Mouse (Mus musculus) heart, postnatal 0 days (tissue): ENCODE results near the gene 1700016D06Rik. TPM values are rescaled to one million over a fixed set of nuclear protein-coding genes. Genes with fewer than 3 reads are reported as not detected.
A peak's percentile ranks its signal among the peaks of the same experiment; 100 is the strongest.

Source experiments
- ATAC-seq: fragments of 200-750 bp; cut with Nextera tagmentation; 2 replicates; pipeline ENCODE4 v1.8.0; 2017; ENCODE audit warnings: low read depth, moderate number of reproducible peaks, moderate library complexity; ENCODE audit not compliant: insufficient read depth
- DNase-seq: peaks from one replicate; pipeline ENCODE4 v3.0.0-alpha.2; 2016; ENCODE audit warnings: low spot score
- H3K27ac ChIP-seq: fragments of 300-500 bp; sonication (generic); 2 replicates; pipeline ENCODE4 v1.5.1; 2014; ENCODE audit warnings: low read depth, mild to moderate bottlenecking
- H3K27me3 ChIP-seq: fragments of 300-500 bp; sonication (generic); 2 replicates; pipeline ENCODE4 v1.6.1; 2014; ENCODE audit warnings: low read length, mixed read lengths; ENCODE audit not compliant: control insufficient read depth, insufficient read depth
- H3K36me3 ChIP-seq: fragments of 300-500 bp; sonication (generic); replicated peaks from 2 replicates; pipeline ENCODE4 v1.6.1; 2014; ENCODE audit warnings: low read length, mixed read lengths; ENCODE audit not compliant: control insufficient read depth, insufficient read depth
- H3K4me1 ChIP-seq: fragments of 300-500 bp; sonication (generic); 2 replicates; pipeline ENCODE4 v1.6.1; 2014; ENCODE audit warnings: antibody characterized with exemption; ENCODE audit not compliant: control insufficient read depth, insufficient read depth
- H3K4me2 ChIP-seq: fragments of 300-500 bp; sonication (generic); 2 replicates; pipeline ENCODE4 v1.6.1; 2014; ENCODE audit warnings: low read depth, mild to moderate bottlenecking, low read length, moderate library complexity
- H3K4me3 ChIP-seq: fragments of 300-500 bp; sonication (generic); 2 replicates; pipeline ENCODE4 v1.5.1; 2014; ENCODE audit warnings: low read depth, low read length
- H3K9ac ChIP-seq: fragments of 300-500 bp; sonication (generic); replicated peaks from 2 replicates; pipeline ENCODE4 v1.6.1; 2014; ENCODE audit warnings: low read depth, low read length, mixed read lengths
- H3K9me3 ChIP-seq: fragments of 300-500 bp; sonication (generic); replicated peaks from 2 replicates; pipeline ENCODE4 v1.6.1; 2016; ENCODE audit warnings: low read length; ENCODE audit not compliant: control insufficient read depth
- CTCF ChIP-seq: IDR thresholded peaks from 2 replicates; pipeline ENCODE4 v1.5.1; 2016; ENCODE audit warnings: antibody characterized with exemption, control low read depth, low read depth
- EP300 ChIP-seq: IDR thresholded peaks from 2 replicates; pipeline ENCODE4 v1.6.1; 2016; ENCODE audit warnings: antibody characterized with exemption, low read depth
- WGBS: fragments of 180-500 bp; shearing (Covaris S2); extraction: QIAGEN DNeasy Blood & Tissue Kit; methylation state at CpG from one replicate; pipeline ENCODE4 v1.1.7; 2014; 5-methylcytosine and 5-hydroxymethylcytosine counted together
- polyA plus RNA-seq: library from polyadenylated mRNA; unstranded; fragments of >200 nt; fragmentation: Nextera tagmentation; extraction: Ambion mirVana; gene quantifications from 2 replicates; pipeline ENCODE4 v1.2.1, GENCODE M21; 2015
- total RNA-seq: library from RNA; depleted of rRNA; stranded (reverse); fragments of >200 nt; gene quantifications from 2 replicates; pipeline ENCODE4 v1.2.3, GENCODE M21; 2014; ENCODE audit warnings: low replicate concordance

The 1700016D06Rik gene
- total and polyA plus RNA-seq, 2 experiments from 2014 or later = not detected

- Histone ChIP-seq H3K4me3 (peak overlapping the region; percentile 86), H3K27ac (peak overlapping the region; percentile 94), H3K4me2 (peak overlapping the region; percentile 93), H3K27me3 (no peaks in the 10 kb centered on the region), H3K9ac (0 out of 2 replicates have a peak overlapping the region, but pooled peaks have one; percentile 9), H3K36me3 (peaks cover 29% of the 10 kb centered on the region), H3K4me1 (peaks cover 36% of the 10 kb centered on the region), H3K9me3 (no peaks in the 10 kb centered on the region)
- DNase-seq (peak; percentile 52), ATAC-seq (no peak)
- TF ChIP-seq CTCF = no peak
- TF ChIP-seq EP300 = no peak
- 21% methylated on average over 7 of the region's 7 CpGs for WGBS
Measured at GRCm38 (mm10) chr8:11633414-11633813, 67.4 kb downstream of the 1700016D06Rik start.

DNA sequence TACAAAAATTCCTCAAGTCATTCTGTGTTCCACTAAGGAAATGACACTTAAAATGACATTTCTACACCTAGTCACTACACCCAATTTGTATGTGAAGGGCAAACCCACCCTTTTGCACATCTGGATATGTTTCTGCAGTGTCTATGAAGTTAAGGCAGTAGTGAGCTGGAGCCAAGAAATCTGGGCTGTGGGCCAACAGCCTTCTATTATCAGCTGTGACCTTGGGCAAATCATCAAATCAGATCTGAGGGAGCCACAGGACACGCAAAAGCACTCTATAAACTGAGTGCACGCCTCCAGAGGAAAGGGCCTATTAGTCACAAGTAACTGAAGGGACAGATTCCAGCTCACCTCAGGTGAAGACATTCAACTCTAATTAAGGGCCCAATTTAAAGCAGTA lies 68.5 kb downstream of the 1700016D06Rik start:
- no peaks in the 10 kb centered on the region for H3K27me3 ChIP-seq
- H3K9me3 ChIP-seq = no peaks in the 10 kb centered on the region
- peaks cover 41% of the 10 kb centered on the region for H3K4me1 ChIP-seq
- 5% methylated on average over 2 of the region's 2 CpGs for WGBS
- H3K4me3 ChIP-seq = peak overlapping the region; percentile 86; the same call in 1 of the 2 replicates
- 0 out of 2 replicates have a peak, but pooled peaks have one; percentile 37 for TF ChIP-seq EP300
- TF ChIP-seq CTCF = no peak
- H3K36me3 ChIP-seq = peaks cover 36% of the 10 kb centered on the region
- H3K27ac ChIP-seq = peak overlapping the region; percentile 94
- peak overlapping the region; percentile 9; the same call in 1 of the 2 replicates for H3K9ac ChIP-seq
- peak; percentile 59 for DNase-seq
- H3K4me2 ChIP-seq = peak overlapping the region; percentile 93
- no peak for ATAC-seq

DNA sequence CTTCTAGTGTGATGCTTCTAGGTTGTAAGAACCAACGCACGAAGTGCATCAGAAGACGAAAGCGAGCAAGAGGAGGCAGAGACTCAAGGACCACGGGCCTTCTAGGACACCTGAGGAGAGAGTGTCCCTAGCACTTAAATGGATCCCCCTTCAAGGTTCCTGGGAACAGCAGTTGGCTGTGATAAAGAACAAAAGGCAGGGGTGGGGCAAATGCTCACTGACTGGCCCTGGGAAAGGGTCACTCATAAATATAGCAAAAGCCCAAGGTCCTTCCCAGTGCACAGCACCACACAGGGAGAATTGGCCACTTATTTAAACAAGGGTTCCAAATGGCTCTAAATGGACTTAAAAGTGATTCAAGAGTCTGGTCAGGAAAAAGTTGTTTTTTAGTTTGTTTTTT lies 71.7 kb downstream of the 1700016D06Rik start:
- Histone ChIP-seq H3K9me3 (no peaks in the 10 kb centered on the region), H3K27me3 (no peaks in the 10 kb centered on the region), H3K4me1 (peaks cover 39% of the 10 kb centered on the region), H3K36me3 (peaks cover 58% of the 10 kb centered on the region), H3K4me3 (no peak overlapping the region), H3K27ac (0 out of 2 replicates have a peak overlapping the region, but pooled peaks have one; percentile 9), H3K4me2 (no peak overlapping the region), H3K9ac (no peak overlapping the region)
- ATAC-seq = no peak
- TF ChIP-seq CTCF (no peak), EP300 (no peak)
- no peak for DNase-seq
- 75% methylated on average over 5 of the region's 5 CpGs for WGBS

DNA sequence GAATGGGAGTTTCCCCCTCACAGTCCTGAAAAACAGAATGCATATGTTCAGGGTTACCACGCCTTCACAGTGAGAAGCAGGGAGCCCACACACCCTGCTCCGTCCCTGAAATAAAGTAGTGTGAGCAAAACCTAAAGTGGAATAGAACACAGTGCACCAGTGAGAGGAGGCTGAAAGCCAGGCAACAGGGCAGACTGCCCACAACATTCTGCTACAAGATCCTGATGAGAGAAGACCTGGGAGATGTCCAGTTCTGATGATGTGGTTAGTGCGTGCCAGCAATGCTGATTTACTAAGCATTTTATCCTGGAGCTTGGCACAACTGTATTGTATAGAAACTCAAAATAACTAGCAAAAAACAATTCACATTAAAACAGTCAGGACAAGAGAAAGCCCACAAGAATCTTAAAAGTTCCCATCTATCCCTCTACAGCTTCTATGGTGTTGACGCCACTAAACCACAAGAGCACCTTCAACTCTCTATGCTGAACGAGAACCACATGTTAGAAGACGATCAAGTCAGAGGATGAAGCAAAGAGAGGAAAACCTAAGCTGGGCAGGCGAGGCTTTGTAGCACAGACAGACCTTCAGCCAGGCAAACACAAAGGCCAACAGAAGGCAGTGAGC lies 72.2 kb downstream of the 1700016D06Rik start:
- peaks cover 33% of the 10 kb centered on the region for H3K4me1 ChIP-seq
- H3K27me3 ChIP-seq = no peaks in the 10 kb centered on the region
- H3K9ac ChIP-seq = no peak overlapping the region
- H3K4me2 ChIP-seq = no peak overlapping the region
- WGBS = 56% methylated on average over 7 of the region's 7 CpGs
- DNase-seq (no peak), ATAC-seq (no peak)
- H3K4me3 ChIP-seq = no peak overlapping the region
- 0 out of 2 replicates have a peak overlapping the region, but pooled peaks have one; percentile 9 for H3K27ac ChIP-seq
- TF ChIP-seq CTCF = no peak
- TF ChIP-seq EP300 = no peak
- peaks cover 58% of the 10 kb centered on the region for H3K36me3 ChIP-seq
- H3K9me3 ChIP-seq = no peaks in the 10 kb centered on the region

DNA sequence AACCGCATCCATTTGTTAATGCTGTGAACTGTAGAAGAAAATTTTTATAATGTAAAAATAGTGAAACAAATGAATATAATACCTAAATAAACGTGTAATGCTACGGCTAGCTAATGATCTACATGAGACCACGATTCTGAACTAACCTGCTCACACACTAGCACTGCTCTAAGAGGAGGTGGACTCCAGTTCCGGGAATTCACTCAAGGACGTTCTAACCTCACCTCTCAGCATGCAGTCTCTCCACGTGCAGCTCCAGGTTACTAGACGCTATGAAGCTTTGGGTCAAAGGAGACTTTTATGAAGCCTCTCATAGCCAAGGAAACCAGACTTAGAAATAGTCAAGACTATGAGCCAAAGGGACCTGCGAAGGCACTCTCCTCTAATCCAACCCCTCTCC lies 73.1 kb downstream of the 1700016D06Rik start:
- peaks cover 24% of the 10 kb centered on the region for H3K4me1 ChIP-seq
- TF ChIP-seq CTCF (no peak), EP300 (no peak)
- WGBS = 76% methylated on average over 9 of the region's 9 CpGs
- no peaks in the 10 kb centered on the region for H3K27me3 ChIP-seq
- DNase-seq (no peak), ATAC-seq (no peak)
- H3K4me3 ChIP-seq = no peak overlapping the region
- no peak overlapping the region for H3K4me2 ChIP-seq
- no peak overlapping the region for H3K9ac ChIP-seq
- no peak overlapping the region for H3K27ac ChIP-seq
- no peaks in the 10 kb centered on the region for H3K9me3 ChIP-seq
- peaks cover 62% of the 10 kb centered on the region for H3K36me3 ChIP-seq
